Mouse (Mus musculus): Measurements from ENCODE around the gene Ccdc189. TPM values are rescaled to one million over a fixed set of nuclear protein-coding genes. Genes with fewer than 3 reads are reported as not detected.

The Ccdc189 gene
- polyA plus RNA-seq, 1 experiment, result 2.2 TPM

DNA sequence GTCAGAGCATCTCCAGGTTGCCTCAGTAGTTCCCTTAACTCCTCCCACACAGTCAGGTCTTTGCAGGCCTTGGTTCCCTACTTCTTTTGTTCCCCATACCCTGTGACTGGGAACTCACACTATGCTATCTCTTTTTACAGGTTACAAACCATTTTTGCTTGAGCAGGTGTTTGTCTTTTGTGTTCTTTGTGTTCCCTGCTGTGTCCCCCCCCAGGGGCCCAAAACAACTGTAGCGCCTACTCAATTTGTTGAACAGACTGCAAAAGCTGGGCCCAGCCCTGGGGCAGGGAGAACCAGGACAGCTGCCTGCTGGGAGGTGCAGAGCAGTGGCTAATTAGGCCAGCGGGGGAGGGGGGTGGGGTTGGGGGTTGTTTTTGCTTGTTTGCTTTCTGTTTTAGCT, 29.6 kb upstream of the Ccdc189 start:
- no peak for DNase-seq (ENCODE audit: low read depth in 1 of 2, low spot score in 2 of 2)
- no peak for TF ChIP-seq POLR2A (IDR thresholded peaks at IDR 0.05; ENCODE audit: low read depth, low read length)
- no peak for TF ChIP-seq CTCF (IDR thresholded peaks at IDR 0.05; ENCODE audit: extremely low read depth, insufficient read depth, insufficient read length, insufficient replicate concordance)
- Histone ChIP-seq H3K4me3 (ENCODE audit: extremely low read depth, insufficient read depth, insufficient read length) (no peak overlapping the region), H3K27ac (ENCODE audit: insufficient read depth, low read length) (no peak overlapping the region), H3K36me3 (ENCODE audit: control insufficient read depth, insufficient read depth, low read length) (no peaks in the 10 kb centered on the region), H3K4me1 (ENCODE audit: control insufficient read depth, insufficient read depth, insufficient read length) (peaks cover 7% of the 10 kb centered on the region), H3K27me3 (ENCODE audit: control insufficient read depth, insufficient read depth, low read length) (0 out of 2 replicates have a peak, but pooled peaks cover 3% of the 10 kb centered on the region)
- WGBS, result 93% methylated on average over 2 of the region's 2 CpGs

DNA sequence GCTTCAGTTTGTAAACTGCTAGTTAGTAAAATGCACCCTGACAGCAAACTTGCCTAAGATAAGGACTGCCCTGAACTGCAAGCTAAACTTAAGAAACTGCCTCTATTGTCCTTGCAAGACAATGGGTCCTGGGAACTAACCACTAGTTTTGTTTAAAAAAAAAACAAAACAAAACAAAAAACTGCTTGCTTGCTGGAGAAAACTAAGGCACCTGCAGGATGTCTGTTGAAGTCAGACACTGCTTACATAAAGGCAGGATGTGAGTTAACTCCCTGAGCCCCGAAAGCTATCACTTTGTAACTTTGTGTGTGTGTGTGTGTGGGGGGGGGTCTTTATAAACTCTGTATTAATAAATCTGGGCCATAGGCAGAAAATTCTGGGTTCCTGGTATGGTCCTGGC, 28.5 kb upstream of the Ccdc189 start:
- TF ChIP-seq CTCF (IDR thresholded peaks at IDR 0.05; ENCODE audit: extremely low read depth, insufficient read depth, insufficient read length, insufficient replicate concordance) (no peak), POLR2A (IDR thresholded peaks at IDR 0.05; ENCODE audit: low read depth, low read length) (no peak)
- Histone ChIP-seq H3K4me1 (ENCODE audit: control insufficient read depth, insufficient read depth, insufficient read length) (peaks cover 7% of the 10 kb centered on the region), H3K27ac (ENCODE audit: insufficient read depth, low read length) (no peak overlapping the region), H3K4me3 (ENCODE audit: extremely low read depth, insufficient read depth, insufficient read length) (no peak overlapping the region), H3K36me3 (ENCODE audit: control insufficient read depth, insufficient read depth, low read length) (peaks cover 2% of the 10 kb centered on the region), H3K27me3 (ENCODE audit: control insufficient read depth, insufficient read depth, low read length) (0 out of 2 replicates have a peak, but pooled peaks cover 3% of the 10 kb centered on the region)
- no peak for DNase-seq (ENCODE audit: low read depth in 1 of 2, low spot score in 2 of 2)
- 37% methylated on average over 1 of the region's 1 CpGs for WGBS

DNA sequence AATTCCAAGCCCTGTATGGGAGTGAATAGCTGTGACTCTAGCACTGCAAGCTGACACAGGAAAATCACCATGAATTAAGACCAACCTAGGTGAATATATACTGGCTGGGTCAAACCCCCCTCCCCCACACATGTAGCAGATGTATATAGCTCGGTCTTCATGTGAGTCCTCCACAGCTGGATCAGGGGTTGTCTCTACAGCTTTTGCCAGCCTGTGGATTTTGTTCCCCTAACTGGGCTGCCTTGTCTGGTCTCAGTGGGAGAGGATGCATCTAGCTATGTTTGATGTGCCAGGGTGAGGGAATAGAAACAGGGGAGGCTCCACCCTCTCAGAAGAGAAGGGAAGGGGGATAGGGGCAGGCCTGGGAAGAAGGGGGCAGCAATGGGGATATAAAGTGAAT, 27.9 kb upstream of the Ccdc189 start:
- 0 out of 2 replicates have a peak, but pooled peaks cover 3% of the 10 kb centered on the region for H3K27me3 ChIP-seq (ENCODE audit: control insufficient read depth, insufficient read depth, low read length)
- no peak for TF ChIP-seq CTCF (IDR thresholded peaks at IDR 0.05; ENCODE audit: extremely low read depth, insufficient read depth, insufficient read length, insufficient replicate concordance)
- TF ChIP-seq POLR2A (IDR thresholded peaks at IDR 0.05; ENCODE audit: low read depth, low read length), result no peak
- peaks cover 7% of the 10 kb centered on the region for H3K4me1 ChIP-seq (ENCODE audit: control insufficient read depth, insufficient read depth, insufficient read length)
- 61% methylated on average over 1 of the region's 1 CpGs for WGBS
- H3K27ac ChIP-seq (ENCODE audit: insufficient read depth, low read length), result no peak overlapping the region
- H3K4me3 ChIP-seq (ENCODE audit: extremely low read depth, insufficient read depth, insufficient read length), result no peak overlapping the region
- no peak for DNase-seq (ENCODE audit: low read depth in 1 of 2, low spot score in 2 of 2)
- peaks cover 7% of the 10 kb centered on the region for H3K36me3 ChIP-seq (ENCODE audit: control insufficient read depth, insufficient read depth, low read length)

DNA sequence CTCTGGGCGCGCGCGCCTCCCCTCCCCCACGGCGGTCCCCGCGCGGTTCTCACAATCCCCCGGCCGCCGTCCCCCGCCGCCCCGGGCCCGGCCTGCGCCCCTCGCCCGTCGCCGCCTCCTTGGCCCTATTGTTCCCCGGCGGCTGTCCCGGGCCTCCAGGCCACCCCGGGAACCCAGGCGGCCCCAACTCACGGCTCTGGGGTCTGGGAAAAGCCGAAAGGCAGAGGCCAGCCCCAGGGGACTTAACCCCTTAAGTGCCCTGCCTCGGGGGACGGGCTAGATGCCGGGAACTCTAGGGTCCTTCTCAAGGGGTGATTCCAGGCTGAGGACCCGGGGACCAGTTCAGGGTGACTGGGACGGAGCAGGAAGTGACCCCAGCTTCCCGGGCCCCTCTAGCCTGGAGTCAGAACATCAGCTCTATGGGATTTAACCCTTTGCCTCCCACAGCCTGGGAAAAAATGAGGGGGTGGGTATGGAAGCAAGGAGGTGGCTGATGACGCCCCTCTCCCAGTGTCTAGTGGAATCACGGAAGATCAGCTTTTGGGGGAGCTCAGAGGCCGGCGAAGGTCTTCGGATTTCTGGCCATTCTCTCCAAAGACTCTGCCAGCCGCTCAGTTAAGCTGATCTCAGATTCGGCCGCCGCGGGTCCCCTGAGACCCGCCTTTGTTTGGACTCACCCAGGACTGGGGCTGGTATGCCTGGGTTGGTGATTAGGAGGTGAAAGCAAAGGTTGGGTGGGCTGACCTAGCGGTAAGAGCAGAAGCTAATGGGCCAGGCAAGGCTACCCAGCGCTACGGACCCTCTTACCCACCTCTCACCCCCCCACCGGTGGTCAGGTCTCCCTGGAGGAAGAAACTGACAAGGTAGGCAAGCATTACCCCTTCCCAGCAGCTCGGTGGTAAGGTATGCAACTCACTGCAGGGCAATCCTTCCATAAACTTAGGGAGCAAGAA, 26.8 kb upstream of the Ccdc189 start, which contains the start of gene Zfp629:
Gene Zfp629, minus strand, starts transcription at position 907 of the 953 bp plus-strand sequence.
- Histone ChIP-seq H3K36me3 (ENCODE audit: control insufficient read depth, insufficient read depth, low read length) (peaks cover 10% of the 10 kb centered on the region), H3K27ac (ENCODE audit: insufficient read depth, low read length) (0 out of 2 replicates have a peak within 1 kb of the TSS, but pooled peaks have one; percentile 15), H3K4me3 (ENCODE audit: extremely low read depth, insufficient read depth, insufficient read length) (peak within 1 kb of the TSS; percentile 85), H3K4me1 (ENCODE audit: control insufficient read depth, insufficient read depth, insufficient read length) (peaks cover 7% of the 10 kb centered on the region), H3K27me3 (ENCODE audit: control insufficient read depth, insufficient read depth, low read length) (0 out of 2 replicates have a peak, but pooled peaks cover 3% of the 10 kb centered on the region)
- no peak for DNase-seq (ENCODE audit: low read depth in 1 of 2, low spot score in 2 of 2)
- TF ChIP-seq POLR2A (IDR thresholded peaks at IDR 0.05; ENCODE audit: low read depth, low read length) (no peak), CTCF (IDR thresholded peaks at IDR 0.05; ENCODE audit: extremely low read depth, insufficient read depth, insufficient read length, insufficient replicate concordance) (no peak)
- 2% methylated on average over 46 of the region's 50 CpGs for WGBS

DNA sequence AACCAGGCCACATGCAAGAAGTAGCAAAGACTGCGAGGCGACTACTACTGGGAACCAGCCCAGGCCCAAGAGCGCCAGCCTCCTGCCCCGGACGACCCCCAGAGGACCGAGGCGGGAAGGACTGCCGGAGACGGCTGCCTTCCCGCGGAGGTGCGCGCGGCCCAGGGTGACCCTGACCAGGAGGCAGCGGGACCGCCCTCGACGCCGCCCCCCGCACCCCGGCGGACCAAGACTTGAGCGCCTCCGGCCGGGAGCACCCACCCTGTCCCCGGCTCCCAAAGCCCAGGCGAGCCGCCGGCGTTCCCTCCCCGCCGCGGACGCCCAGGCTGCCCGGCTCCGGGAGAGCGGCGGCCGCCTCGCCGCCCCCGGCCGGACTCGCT, 26.1 kb upstream of the Ccdc189 start:
- Histone ChIP-seq H3K27me3 (ENCODE audit: control insufficient read depth, insufficient read depth, low read length) (0 out of 2 replicates have a peak, but pooled peaks cover 3% of the 10 kb centered on the region), H3K36me3 (ENCODE audit: control insufficient read depth, insufficient read depth, low read length) (peaks cover 11% of the 10 kb centered on the region), H3K4me3 (ENCODE audit: extremely low read depth, insufficient read depth, insufficient read length) (peak overlapping the region; percentile 85), H3K4me1 (ENCODE audit: control insufficient read depth, insufficient read depth, insufficient read length) (peaks cover 7% of the 10 kb centered on the region), H3K27ac (ENCODE audit: insufficient read depth, low read length) (no peak overlapping the region)
- peak in 1 of 2 experiments; percentile 31 for DNase-seq (ENCODE audit: low read depth in 1 of 2, low spot score in 2 of 2)
- TF ChIP-seq CTCF (IDR thresholded peaks at IDR 0.05; ENCODE audit: extremely low read depth, insufficient read depth, insufficient read length, insufficient replicate concordance), result no peak
- no peak for TF ChIP-seq POLR2A (IDR thresholded peaks at IDR 0.05; ENCODE audit: low read depth, low read length)
- 2% methylated on average over 43 of the region's 44 CpGs for WGBS

DNA sequence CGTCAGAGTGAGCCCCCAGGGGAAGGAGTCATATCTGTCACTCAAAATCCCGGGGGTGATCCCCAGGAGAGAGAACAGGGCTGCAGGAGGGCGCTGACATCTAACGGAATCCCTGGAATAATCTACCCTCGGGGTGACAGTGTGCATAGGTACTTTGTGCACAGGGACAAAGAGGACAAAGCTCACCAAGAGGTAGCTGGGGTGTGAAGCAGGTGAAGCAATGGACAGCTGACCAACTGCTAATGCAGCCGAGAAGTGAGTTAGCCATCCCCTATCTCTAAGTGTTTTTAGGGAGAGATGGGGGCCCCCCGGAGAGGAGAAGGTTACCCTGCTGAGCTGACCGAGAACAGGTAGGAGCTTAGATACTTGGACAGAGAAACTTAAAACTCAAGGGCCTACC, 25.7 kb upstream of the Ccdc189 start:
- H3K27ac ChIP-seq (ENCODE audit: insufficient read depth, low read length), result no peak overlapping the region
- H3K4me3 ChIP-seq (ENCODE audit: extremely low read depth, insufficient read depth, insufficient read length), result peak overlapping the region; percentile 85; the same call in 1 of the 2 replicates
- H3K36me3 ChIP-seq (ENCODE audit: control insufficient read depth, insufficient read depth, low read length), result peaks cover 11% of the 10 kb centered on the region
- no peak for TF ChIP-seq POLR2A (IDR thresholded peaks at IDR 0.05; ENCODE audit: low read depth, low read length)
- 45% methylated on average over 8 of the region's 8 CpGs for WGBS
- DNase-seq (ENCODE audit: low read depth in 1 of 2, low spot score in 2 of 2), result no peak
- H3K27me3 ChIP-seq (ENCODE audit: control insufficient read depth, insufficient read depth, low read length), result 0 out of 2 replicates have a peak, but pooled peaks cover 3% of the 10 kb centered on the region
- peaks cover 7% of the 10 kb centered on the region for H3K4me1 ChIP-seq (ENCODE audit: control insufficient read depth, insufficient read depth, insufficient read length)
